Mouse (Mus musculus) left cerebral cortex, adult 8-10 months (tissue): ENCODE data around the gene Selenon. TPM values are rescaled to one million over a fixed set of nuclear protein-coding genes. Genes with fewer than 3 reads are reported as not detected.
"Not testable (repeated sequence)": the region's sequence is repeated elsewhere in the genome, so short reads cannot be mapped to it uniquely, and the experiment has no call there.

ENCODE experiments used
- DNase-seq, 2 experiments: peaks; one replicate each; pipeline ENCODE4 v3.0.0; 2022; ENCODE audit warnings: low spot score in 2 of 2
- total RNA-seq, 4 experiments: library from RNA; stranded (reverse); gene quantifications; 2 replicates each; pipeline ENCODE4 v1.2.4; 2022

Gene Selenon
- total RNA-seq, 4 experiments from 2014 or later: 20.2 to 21.5 (median 20.9) TPM

DNA sequence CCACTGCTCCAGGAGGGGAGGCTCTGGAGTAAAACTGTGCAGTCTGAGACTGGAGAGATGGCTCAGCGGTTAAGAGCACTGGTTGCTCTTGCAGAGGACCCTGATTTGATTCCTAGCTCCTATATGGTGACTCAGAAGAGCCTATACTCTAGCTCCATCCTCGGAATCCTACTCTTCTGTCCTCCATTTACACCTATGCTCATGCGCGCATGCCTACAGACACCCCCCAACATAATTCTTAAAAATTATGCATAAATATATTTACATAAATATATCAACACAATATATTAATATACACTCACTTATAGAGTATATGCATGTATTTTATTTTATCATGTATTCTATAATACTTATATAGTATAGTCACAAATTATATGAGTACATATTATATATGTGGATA is 41.6 kb downstream of the Selenon start:
- no peak for DNase-seq

DNA sequence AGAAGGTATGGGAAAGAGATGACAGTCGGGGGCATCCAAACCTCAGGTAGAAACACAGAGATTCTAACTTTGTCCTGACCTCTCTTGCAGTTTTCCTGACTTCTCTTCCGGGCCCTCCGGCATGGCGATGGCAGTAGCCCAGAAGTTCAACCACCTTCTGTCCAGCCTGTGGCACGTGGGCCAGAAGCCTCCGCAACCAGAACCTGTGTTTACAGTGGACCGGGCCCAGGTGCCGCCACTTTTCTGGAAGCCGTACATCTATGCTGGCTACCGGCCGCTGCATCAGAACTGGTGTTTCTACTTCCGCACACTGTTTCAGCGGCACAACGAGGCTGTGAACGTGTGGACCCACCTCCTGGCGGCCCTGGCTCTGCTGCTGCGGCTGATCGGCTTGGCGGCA is 45.3 kb downstream of the Selenon start:
- DNase-seq: no peak

DNA sequence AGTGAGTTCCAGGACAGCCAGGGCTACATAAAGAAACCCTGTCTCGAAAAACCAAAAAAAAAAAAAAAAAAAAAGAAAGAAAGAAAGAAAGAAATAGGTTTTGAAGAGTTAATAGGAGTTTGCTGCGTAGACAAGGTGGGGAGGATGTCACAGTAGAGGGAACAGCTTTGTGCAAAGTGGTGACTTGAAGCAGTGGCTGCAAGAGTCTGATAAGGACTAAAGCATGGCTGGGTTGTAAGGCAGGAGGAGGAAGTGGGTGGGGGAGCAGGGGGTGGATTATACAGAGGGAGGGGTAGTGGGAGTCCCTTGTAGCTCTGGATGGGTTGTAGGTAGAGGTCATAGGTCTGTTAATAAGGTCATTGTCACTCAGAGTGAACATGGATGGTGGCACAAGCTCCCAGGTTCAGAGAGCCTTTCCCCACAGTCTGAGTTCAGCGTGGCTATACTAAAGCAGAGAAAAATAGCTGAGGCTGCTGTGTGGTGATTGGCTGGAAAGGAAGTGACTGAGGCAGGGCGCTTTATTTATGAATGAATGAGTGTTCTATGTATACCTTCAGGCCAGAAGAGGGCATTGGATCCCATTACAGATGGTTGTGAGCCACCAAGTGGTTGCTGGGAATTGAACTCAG is 45.9 kb downstream of the Selenon start:
- no peak for DNase-seq

DNA sequence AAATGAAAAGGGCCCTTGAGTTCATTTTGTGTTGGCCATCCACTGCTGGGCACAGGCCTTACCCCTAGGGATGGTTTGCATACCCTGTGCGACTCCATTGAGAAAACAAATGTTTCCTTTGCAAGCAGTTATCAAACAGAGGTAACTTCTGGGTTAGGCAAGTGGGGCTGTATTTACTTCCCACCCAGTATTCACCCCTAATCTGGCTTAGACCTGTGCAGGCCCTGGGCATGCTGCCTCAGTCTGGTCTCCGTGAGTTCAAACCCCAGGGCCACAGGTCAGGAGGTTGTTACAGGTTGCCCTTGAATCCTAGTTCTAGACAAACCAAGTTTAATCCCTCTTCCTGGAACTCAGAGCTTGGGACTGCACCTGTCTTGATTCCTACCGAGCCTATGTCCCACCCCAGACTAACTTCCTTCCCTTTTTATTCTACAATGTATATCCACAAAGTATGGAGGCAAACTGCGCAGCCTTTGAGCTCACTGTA is 46.6 kb downstream of the Selenon start:
- no peak for DNase-seq

DNA sequence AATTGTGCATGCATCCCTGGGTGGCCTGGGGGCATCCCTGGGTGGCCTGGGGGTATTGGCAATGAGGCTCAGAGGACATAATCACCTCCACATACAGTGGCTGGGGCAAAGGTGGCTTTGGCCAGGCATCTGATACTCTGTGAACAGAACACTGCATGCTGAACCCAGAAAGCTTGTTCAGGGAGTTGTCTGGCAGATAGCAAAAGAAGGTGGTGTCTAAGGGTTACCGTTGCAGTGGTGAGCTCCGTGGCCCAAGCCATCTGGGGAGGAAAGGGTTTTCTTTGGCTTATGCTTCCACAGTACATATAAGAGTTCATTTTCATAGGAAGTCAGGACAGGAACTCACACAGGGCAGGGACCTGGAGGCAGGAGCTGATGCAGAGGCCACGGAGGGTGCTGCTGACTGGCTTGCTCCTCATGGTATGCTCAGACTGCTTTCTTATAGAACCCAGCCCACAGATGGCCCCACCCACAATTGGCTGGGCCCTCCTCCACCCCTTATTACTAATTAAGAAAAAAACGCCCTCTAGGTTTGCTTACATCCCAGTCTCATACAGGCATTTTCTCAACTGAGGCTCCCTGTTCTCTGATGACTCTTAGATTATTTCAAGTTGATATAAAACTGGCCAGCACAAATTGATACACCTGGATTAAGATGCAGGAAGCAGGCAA is 48.1 kb downstream of the Selenon start:
- DNase-seq: no peak

DNA sequence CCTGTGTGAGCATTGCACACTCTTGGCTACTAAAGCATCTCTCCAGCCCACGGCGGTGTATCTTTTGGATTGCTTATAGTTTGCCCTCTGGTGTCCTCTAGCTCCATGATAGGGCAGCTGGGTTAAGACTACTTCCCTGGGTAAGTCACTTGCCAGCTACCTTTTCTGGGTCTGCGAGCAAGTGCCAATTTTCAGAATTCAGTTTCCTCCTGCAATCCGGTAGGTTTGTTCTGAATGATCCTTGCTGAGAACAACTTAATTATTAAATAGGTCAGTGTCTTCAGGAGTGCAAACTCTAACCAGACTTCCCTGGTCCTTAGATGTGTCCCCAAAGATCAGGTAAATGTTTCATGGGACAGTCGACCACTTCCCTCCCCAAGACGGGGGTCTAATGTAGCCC is 50.9 kb downstream of the Selenon start:
- DNase-seq: no peak

DNA sequence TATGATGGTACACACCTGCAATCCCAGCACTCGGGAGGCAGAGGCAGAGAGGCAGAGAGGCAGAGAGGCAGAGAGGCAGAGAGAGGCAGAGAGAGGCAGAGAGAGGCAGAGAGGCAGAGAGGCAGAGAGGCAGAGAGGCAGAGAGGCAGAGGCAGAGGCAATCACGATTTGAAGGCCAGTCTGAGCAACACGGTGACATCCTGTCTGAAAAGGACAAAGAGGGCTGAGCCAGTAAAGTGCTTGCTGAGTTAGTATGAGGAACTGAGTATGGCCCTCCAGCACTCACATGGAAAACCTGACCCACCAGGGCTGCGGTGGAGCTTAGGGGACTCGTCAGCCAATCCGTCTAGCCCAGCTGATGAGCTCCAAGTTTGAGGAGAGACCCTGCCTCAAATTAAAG is 53.0 kb downstream of the Selenon start:
- not testable (repeated sequence) for DNase-seq

DNA sequence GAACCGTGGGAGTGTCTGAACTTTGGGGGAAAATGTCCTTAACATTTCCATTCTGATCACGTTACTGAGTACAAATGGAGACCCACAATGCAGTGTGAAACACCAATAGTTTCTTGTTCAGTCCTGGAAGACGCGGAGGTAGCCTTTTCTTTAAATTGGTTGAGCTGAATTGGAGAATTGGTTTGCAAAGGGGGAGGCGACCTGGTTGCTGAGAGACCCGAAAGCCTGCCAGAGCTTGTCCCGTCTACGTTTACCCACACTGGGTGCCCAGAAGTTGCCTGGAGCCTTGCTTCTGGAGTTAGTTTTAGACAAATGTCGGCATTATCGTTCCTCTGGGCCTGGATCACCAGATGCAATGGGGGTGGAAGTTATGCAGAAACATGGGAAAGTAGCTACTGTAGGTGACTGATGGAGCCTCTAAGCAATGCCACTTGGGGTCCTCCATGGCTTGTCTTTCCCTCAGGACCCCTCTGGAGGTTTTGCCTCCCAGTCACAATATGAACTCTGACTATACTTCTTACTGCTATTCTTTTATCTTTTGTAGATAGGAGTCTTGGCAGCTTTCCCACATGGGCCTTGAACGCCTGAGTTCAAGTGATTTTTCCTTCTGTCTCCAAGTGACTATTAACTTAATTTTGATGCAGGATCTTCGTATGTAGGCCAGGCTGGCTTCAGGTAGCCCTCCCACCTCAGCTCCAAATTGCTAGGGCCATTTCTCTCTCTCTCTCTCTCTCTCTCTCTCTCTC is 53.8 kb downstream of the Selenon start:
- no peak for DNase-seq

DNA sequence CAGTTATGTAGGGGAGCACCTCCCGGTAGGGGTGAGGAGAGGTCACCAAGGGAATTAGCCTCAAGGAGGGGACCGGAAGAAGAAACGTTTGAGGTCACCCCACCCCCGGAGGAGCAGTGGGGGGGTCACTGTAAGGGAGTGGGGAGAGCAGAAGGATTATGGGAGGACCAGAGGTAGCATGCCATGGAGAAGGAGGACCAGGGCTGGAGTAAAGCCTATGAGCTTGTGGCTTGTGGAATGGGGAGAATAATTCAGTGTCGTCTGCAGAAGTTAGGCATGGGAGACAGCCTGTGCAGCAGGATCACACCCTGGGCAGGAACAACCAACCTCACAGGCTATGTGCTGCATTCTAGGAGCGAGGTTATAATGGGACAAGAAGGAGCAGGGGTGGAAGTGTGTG is 54.7 kb downstream of the Selenon start:
- DNase-seq: no peak

DNA sequence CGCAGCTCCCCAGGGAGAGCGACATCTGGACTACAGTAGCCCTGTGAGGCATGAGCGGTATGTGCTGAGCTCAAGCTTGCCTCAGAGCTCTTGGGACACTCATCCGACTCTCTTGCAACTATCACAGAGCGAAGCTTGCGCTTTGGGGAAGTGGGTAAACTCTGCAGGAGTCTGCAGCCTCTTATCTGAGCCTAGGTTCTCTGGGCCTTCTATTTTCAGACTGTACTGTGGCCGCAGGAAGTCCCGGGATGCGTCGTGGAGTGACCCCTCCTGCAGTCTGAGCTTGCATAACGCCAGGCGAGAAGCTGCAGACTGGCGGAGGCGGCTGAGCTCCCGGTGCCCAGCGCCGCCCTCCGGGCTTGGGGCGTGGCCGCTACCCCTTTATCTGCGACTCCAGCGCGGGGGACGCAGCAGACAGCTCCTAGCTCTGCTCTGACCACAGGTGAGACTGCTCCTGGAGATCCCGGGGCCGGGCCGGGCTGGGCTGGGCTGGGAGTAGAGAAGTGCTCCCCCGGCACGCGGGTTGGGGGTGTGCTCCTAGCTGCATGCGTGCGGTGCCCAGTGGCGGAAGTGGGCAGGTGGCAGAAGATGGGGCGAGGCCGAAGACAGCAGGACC is 55.3 kb downstream of the Selenon start, which contains the start of gene Paqr7:
Gene Paqr7, plus strand, starts transcription at position 103 of the 616 bp plus-strand sequence.
- DNase-seq: peak; percentile 70 to 79

DNA sequence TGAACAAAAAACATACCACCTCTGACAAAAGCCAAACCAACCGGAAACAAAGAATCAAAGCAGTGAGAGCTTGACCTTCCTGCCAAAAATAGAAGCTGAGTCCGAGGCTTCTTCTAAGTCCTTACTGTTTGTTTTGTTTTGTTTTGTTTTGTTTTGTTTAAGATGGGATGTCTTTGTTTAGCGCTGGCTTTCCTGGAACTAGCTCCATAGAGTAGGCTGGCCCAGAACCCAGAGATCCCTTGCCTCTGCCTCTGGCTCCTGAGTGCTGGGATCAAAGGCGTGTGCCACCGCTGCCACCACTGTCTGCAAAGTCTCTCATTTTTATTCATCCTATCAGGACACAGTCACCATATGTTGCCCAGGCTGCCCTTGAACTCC is 56.4 kb downstream of the Selenon start:
- DNase-seq: no peak

DNA sequence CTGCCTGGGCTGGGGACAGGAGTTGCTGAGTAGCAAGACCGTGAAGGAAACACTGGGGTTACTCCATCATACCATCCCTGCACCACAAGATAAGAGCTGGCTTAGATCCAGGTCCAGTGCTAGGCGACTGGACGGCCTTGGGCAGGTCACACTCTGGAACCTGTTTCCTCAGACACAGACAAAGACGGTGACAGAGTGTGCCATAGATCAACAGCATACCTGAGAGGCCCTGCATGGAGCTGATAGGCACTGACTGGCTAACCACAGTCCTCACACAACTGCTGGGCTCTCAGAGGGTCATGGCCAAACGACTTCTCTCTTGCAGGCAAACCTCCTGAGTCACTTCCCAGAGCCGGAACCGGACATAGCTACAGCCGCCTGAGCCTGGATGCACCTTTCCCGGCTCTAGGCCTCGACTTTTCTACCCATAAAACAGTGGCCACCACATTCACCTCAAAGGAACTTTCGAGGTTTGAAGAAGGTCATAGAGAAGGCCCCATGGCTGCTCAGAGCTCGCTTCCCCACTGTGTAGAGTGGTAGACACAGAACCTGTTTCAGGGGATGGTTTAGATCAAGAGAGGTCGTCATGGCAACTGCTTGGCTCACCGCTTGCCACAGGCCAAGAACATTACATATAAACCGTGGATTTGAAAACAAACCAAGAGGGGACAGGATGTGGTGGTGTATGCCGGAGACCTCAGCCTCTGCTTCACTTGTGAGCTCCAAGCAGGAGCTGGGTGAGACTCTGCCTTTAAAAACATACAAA is 57.0 kb downstream of the Selenon start:
- DNase-seq: no peak

DNA sequence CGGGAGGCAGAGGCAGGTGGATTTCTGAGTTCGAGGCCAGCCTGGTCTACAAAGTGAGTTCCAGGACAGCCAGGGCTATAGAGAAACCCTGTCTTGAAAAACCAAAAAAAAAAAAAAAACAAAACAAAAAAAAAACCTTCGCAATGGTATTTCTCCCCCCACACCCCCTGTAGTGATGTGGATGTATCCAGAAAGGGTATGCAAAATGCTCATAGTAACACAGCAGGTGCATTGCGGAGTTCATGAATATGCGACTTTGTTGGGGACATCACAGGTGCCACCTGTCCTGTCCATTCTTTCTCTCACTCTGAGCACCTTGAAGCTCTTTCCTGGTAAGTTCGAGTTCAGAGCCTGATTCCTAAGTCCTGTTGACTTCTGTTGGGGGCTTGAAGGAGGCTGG is 57.8 kb downstream of the Selenon start:
- DNase-seq: not testable (repeated sequence)

DNA sequence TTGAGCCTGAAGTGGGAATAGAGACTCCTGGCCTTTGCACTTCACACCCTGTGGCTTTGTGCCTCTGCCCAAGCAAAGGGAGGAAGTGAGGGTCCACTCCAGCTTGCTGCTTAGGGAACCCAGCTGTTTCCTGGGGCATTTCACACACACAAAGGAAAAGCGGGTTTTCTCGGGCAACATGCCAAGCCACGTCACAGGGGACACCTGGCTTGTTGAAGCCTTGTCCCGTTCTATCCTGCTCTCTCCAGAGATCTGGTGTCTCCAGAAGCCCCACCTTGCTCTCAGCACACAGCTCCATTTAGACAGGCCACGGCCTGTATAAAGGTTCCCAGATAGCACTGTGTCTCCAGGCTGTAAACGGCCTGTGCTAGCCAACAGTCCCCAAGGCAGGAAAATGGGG is 60.2 kb downstream of the Selenon start:
- no peak for DNase-seq

DNA sequence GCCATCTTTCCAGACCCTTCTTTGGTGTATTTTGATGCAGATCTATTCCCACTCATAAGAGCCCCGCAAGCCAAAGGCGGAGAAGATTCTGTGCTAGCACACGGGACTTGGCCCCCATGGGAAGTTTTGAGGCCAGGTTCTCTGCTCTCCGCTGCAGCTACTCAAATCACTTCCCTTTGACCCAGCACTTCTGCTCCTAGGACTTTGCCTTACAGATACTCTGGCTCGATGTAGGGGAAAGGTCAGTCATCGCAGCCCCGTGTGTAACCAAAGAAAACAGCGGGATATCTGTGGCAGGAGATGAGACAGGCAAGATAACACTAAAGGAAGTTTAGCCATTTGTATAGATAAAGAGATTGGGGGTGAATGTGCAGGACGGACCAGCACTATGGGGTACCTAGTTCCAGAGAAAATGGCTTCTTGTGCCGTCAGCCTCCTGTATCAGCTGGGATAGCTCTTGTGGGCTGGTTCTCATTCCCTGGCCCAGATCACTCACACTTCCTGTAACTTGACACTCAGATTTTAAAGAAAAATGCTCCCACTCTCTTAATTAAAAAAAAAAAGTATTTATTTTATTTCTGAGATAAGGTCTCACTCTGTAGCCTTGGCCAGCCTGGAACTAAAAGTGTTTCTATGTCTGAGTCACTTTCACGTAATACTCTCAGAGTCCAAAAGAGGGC is 61.8 kb downstream of the Selenon start:
- DNase-seq: no peak

DNA sequence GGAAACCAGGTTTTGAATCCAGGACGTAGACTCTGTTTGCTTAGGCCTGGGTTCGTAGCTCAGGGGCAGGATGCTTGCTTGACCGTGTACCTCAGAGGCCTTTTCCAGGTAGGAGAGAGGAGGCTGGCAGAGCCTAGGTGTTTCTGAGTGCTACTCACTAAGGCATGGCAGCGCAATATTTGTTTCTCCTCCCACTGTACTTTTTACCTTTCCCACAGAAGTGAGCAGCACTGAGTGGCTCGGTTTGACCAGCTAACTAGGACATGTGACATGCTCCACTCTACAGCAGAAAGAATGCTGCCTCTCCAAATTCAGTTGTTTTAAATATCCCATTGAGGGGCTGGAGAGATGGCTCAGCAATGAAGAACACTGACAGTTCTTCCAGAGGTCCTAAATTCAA is 63.8 kb downstream of the Selenon start:
- no peak for DNase-seq
